Mouse (Mus musculus): ENCODE measurements at regions not wholly inside any gene's neighbourhood (a gene's known extent, or its start where the extent isn't known, plus 50 kb on each side); places are given as distances from the start of the nearest gene placed in this dataset.

DNA sequence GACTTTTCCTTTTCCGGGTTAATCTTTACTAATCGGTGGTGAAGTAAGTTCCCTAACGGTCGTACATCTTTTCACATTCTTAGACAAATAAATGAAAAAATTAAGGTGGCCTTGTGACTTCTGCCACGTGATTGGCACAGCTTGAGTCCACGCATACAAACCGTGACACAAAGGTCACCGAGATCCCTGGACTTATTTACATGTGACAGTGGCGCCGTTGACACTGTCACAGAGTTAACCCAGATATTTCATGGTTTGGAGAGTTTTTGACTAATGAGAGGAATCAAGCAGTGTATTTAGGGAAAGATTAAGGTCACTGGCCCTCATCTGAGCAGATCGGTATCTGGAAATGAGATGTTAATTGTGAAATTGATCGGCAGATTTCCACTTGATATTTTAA, 110.2 kb upstream of the 4930535I16Rik start:
- ATAC-seq (ENCODE audit: insufficient number of reproducible peaks, low FRiP score, low TSS enrichment): no peak

- ATAC-seq (ENCODE audit: insufficient number of reproducible peaks, low FRiP score, low TSS enrichment): no peak
These were observed 98.6 kb upstream of the 4930535I16Rik start for GRCm38 (mm10) chr4:124016401-124016800.

GRCm38 (mm10) chr4:124015323-124015722, 97.5 kb upstream of the 4930535I16Rik start:
- no peak for ATAC-seq (ENCODE audit: insufficient number of reproducible peaks, low FRiP score, low TSS enrichment)

DNA sequence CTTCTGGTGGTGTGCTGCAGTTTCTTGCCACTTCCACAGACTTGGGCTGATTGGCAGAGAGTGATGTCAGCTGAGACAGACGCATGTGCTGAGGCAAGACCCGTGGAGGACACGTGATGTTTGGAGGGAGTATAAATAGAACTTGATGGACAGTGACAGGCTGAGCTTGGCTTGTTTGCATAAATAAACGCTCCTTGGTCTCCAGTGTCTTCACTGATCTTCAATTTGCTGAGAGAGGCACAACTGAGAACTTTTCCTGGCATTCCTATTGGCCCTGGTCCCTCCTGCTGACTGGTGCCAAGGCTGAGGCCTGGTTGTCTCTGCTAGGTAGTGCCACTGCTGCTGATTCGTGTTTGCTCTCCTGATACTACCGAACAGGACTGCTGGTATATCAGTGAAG, 94.6 kb upstream of the 4930535I16Rik start:
- ATAC-seq (ENCODE audit: insufficient number of reproducible peaks, low FRiP score, low TSS enrichment): no peak

GRCm38 (mm10) chr4:124008725-124009124, 90.9 kb upstream of the 4930535I16Rik start:
- no peak for ATAC-seq (ENCODE audit: insufficient number of reproducible peaks, low FRiP score, low TSS enrichment)

- ATAC-seq (ENCODE audit: insufficient number of reproducible peaks, low FRiP score, low TSS enrichment): no peak
These were observed 87.9 kb upstream of the 4930535I16Rik start for GRCm38 (mm10) chr4:124005626-124006315.

GRCm38 (mm10) chr4:124002760-124003159, 84.9 kb upstream of the 4930535I16Rik start:
- no peak for ATAC-seq (ENCODE audit: insufficient number of reproducible peaks, low FRiP score, low TSS enrichment)

- ATAC-seq (ENCODE audit: insufficient number of reproducible peaks, low FRiP score, low TSS enrichment): no peak
These were observed 84.3 kb upstream of the 4930535I16Rik start for GRCm38 (mm10) chr4:124002105-124002504.

DNA sequence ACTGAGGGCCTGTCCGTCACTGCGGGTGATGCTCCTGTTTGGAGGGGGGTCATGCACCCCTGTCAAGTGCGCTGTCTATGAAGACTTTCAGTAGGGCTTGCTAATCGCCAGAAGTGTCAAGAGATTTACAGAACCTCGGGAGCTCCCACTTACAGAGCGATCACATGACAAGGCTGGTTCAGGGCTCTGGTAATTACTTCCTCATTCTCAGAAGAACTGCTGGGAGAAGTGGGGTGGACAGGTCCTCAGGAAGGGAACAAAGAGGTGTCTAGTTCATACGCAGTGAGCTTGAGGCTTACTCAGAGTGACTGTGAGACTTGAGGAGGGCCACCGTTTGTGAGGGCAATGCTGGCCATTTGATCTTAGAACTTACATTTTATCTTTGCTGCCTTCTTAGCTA, 78.0 kb upstream of the 4930535I16Rik start:
- ATAC-seq (ENCODE audit: insufficient number of reproducible peaks, low FRiP score, low TSS enrichment): no peak

DNA sequence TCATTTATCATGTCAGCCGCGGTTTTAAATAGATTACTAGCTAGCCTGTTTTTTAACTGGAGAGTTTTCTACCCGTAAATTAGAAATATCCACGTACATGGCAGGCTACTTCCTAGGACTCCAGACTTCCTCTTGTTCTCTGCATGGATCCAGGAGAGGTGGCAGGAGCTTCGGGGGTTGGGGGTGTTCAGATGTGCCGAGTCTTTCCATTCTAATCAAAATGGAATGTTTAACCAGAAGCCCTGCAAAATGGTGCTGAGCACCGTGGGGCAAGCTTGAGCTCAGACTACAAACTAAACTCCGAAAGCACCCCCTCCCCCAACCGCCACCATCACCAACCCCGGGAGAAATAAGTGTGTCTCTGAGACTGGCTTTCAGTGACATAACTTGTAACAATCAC, 73.4 kb upstream of the 4930535I16Rik start:
- ATAC-seq (ENCODE audit: insufficient number of reproducible peaks, low FRiP score, low TSS enrichment): no peak

GRCm38 (mm10) chr4:123990293-123991185, 72.7 kb upstream of the 4930535I16Rik start:
- ATAC-seq (ENCODE audit: insufficient number of reproducible peaks, low FRiP score, low TSS enrichment): no peak

Measured in cerebellum, adult (tissue).